Mouse (Mus musculus) testis, adult 2 months (tissue): ENCODE data around the gene Mdga1. TPM values are rescaled to one million over a fixed set of nuclear protein-coding genes. Genes with fewer than 3 reads are reported as not detected.
A peak's percentile ranks its signal among the peaks of the same experiment; 100 is the strongest.

Experiments used
- H3K27ac ChIP-seq: fragments of 200-500 bp; 2 replicates; pipeline ENCODE4 v1.5.1; 2012; ENCODE audit warnings: low read depth, low read length; ENCODE audit not compliant: control insufficient read depth, insufficient read depth
- H3K27me3 ChIP-seq: fragments of 200-500 bp; 2 replicates; pipeline ENCODE4 v1.6.1; 2012; ENCODE audit warnings: mild to moderate bottlenecking, low read length, moderate library complexity; ENCODE audit not compliant: control insufficient read depth, insufficient read depth
- H3K36me3 ChIP-seq: fragments of 200-500 bp; 2 replicates; pipeline ENCODE4 v1.6.1; 2012; ENCODE audit warnings: mild to moderate bottlenecking, low read length; ENCODE audit not compliant: control insufficient read depth, insufficient read depth
- H3K4me1 ChIP-seq: fragments of 200-500 bp; 2 replicates; pipeline ENCODE4 v1.6.1; 2012; ENCODE audit warnings: low read length; ENCODE audit not compliant: control insufficient read depth, insufficient read depth
- H3K4me3 ChIP-seq: fragments of 200-500 bp; 2 replicates; pipeline ENCODE4 v1.5.1; 2012; ENCODE audit warnings: low read depth, mild to moderate bottlenecking, low read length, moderate library complexity, mixed read lengths; ENCODE audit not compliant: control insufficient read depth
- CTCF ChIP-seq: fragments of 200-500 bp; IDR thresholded peaks from 2 replicates; pipeline ENCODE4 v1.5.1; 2012; ENCODE audit warnings: low read depth, mild to moderate bottlenecking, inconsistent platforms, low read length, moderate library complexity; ENCODE audit not compliant: control insufficient read depth, insufficient read depth, insufficient replicate concordance
- POLR2A ChIP-seq: fragments of 200-500 bp; IDR thresholded peaks from 2 replicates; pipeline ENCODE4 v1.6.1; 2012; ENCODE audit warnings: low read depth, mild to moderate bottlenecking, inconsistent platforms, low read length, moderate library complexity; ENCODE audit not compliant: control insufficient read depth
- polyA plus RNA-seq: library from polyadenylated mRNA; depleted of rRNA; stranded (reverse); fragments of >200 nt; gene quantifications from 2 replicates; pipeline ENCODE4 v1.2.3, GENCODE M21; 2012

The Mdga1 gene
- polyA plus RNA-seq, 1 experiment = 0.42 TPM

DNA sequence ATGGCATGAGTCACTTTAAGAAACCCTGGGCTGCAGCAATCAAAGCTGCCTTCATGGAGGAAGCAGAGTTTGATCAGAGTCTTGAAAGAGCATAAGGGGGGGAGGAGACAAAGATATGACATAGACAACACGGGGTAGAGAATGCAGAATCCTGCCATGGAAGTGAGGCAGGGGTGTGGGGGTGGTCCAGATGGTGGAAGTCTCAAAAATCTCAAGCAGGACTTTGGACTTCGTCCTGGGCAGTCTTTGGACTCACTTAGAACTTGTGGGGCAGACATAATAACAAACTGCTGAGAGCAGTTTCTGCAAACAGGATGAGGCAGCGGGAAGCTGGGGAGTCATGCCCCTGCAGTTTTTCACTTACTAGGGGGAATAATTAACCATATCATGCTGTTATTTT is 166.3 kb downstream of the Mdga1 start:
- Histone ChIP-seq H3K4me1 (peaks cover 7% of the 10 kb centered on the region), H3K36me3 (no peaks in the 10 kb centered on the region), H3K27ac (no peak overlapping the region), H3K27me3 (no peaks in the 10 kb centered on the region), H3K4me3 (no peak overlapping the region)
- TF ChIP-seq POLR2A (no peak), CTCF (no peak)

DNA sequence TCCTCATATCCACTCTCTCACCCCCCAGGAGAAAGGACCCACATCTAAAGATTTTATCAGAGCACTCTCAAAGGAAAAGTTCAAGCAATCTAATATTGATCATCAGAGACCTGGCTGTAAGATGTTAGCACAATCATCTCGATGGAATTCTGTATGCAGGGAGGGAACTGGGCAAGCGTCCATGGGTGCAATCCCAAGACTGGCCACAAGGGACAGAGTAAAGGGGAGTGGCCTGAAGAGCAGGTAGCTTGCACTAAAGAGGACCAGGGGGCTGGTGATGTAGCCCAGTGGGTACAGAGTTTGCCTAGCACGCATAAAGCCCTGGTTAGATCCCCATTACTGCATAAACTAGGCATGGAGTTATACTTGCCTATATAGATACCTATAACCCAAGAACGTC is 168.5 kb downstream of the Mdga1 start:
- TF ChIP-seq CTCF (peak; percentile 78; the same call in 1 of the 2 replicates), POLR2A (no peak)
- H3K27me3 ChIP-seq = no peaks in the 10 kb centered on the region
- peaks cover 12% of the 10 kb centered on the region for H3K4me1 ChIP-seq
- H3K36me3 ChIP-seq = no peaks in the 10 kb centered on the region
- no peak overlapping the region for H3K4me3 ChIP-seq
- no peak overlapping the region for H3K27ac ChIP-seq

DNA sequence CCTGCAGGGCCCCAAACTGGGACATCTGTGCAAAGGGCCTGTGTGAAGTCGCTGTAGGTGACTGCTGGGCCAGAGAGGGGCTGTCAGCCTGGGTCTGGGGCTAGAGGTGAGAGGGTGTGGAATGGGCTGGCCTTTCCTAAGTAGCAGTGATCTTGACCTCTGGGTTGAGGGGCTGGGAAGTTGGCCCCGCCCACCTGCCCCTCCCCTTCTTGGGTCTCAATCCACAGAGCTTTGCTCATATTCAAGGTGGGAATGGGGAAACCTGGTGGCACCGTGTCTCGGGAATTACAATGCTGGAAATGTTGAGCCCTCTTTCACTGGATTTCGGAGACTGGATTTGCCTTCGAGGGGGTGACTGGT is 169.8 kb downstream of the Mdga1 start:
- H3K36me3 ChIP-seq = no peaks in the 10 kb centered on the region
- H3K27me3 ChIP-seq = no peaks in the 10 kb centered on the region
- no peak overlapping the region for H3K27ac ChIP-seq
- H3K4me1 ChIP-seq = peaks cover 19% of the 10 kb centered on the region
- no peak for TF ChIP-seq POLR2A
- no peak for TF ChIP-seq CTCF
- H3K4me3 ChIP-seq = no peak overlapping the region

DNA sequence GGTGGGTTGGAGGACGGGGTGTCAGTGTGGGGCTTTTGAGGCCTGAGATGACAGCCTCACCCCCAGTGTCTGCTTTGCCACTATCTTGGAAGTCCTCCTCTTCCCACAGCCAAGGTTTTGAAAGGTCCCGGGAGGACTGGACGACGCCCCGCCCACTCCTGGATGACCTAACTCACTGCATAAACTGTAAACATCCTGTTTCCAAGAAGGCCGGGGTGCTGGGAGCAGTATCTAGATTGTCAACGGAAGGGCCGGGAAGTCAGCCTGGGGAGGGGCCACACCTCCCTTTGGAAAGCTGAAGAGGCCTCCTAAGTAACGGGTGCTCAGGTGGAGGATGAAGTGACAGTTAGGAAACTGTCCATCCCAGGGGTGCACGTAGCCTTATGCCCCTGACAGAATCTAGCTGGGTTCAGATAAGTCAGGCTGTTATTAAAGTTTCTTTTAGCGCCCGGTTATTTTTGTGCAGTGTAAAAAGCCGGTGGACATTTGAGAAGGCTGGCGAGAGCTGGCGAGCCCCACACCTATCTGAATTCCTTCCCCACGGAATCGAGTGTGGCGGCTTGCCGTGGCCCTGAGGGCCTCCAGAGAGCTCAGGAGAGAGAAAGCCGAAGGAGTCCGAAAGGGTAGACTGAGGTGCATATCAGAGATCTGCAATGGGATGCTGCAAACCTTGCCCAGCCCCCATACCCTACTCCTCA is 170.3 kb downstream of the Mdga1 start:
- peaks cover 24% of the 10 kb centered on the region for H3K4me1 ChIP-seq
- H3K36me3 ChIP-seq = no peaks in the 10 kb centered on the region
- no peak overlapping the region for H3K4me3 ChIP-seq
- H3K27me3 ChIP-seq = no peaks in the 10 kb centered on the region
- no peak overlapping the region for H3K27ac ChIP-seq
- TF ChIP-seq CTCF (no peak), POLR2A (no peak)

DNA sequence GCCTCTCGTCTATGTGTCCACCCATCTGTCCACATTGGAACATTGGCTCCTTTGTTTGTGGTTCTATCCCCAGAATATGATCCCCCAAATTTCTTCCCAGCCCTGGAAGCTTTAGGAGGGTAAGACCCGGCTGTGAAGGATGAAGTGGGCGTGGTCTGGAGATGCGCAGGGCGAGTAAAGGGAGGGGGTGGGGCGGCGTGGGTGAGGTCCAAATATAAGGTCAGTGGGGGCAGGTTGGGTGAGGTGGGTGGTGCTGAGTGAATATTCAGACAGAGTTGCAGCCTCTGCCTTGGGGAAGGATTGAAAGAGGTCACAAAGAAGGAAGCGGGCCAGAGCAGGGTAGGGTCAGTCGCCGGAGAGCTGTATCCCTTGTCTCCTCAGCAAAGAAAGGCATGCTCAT is 171.7 kb downstream of the Mdga1 start:
- no peak overlapping the region for H3K4me3 ChIP-seq
- no peaks in the 10 kb centered on the region for H3K27me3 ChIP-seq
- H3K36me3 ChIP-seq = no peaks in the 10 kb centered on the region
- peaks cover 26% of the 10 kb centered on the region for H3K4me1 ChIP-seq
- TF ChIP-seq CTCF (no peak), POLR2A (no peak)
- H3K27ac ChIP-seq = no peak overlapping the region

DNA sequence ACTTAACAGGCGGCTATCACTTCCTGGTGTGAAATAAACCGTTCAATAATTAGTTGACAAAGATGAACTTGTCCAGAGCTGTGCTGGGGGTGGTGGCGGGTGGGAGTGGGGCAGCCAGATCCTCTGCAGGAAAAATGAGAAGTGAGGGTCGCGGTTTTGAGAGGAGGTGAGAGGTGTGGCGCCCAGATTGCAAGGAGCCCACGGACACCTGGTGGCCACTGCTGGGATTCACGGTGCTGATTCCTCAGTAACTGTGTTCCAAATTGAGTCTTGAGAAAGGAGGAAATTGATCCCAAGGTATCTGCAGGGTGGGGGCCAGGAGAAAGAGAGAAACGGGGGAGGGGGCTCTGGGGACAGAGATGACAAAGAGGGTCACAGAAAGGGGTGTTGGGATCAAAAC is 173.1 kb downstream of the Mdga1 start:
- H3K27me3 ChIP-seq = no peaks in the 10 kb centered on the region
- TF ChIP-seq CTCF = peak; percentile 32; the same call in 1 of the 2 replicates
- no peak for TF ChIP-seq POLR2A
- H3K27ac ChIP-seq = no peak overlapping the region
- H3K36me3 ChIP-seq = no peaks in the 10 kb centered on the region
- peaks cover 26% of the 10 kb centered on the region for H3K4me1 ChIP-seq
- H3K4me3 ChIP-seq = no peak overlapping the region

DNA sequence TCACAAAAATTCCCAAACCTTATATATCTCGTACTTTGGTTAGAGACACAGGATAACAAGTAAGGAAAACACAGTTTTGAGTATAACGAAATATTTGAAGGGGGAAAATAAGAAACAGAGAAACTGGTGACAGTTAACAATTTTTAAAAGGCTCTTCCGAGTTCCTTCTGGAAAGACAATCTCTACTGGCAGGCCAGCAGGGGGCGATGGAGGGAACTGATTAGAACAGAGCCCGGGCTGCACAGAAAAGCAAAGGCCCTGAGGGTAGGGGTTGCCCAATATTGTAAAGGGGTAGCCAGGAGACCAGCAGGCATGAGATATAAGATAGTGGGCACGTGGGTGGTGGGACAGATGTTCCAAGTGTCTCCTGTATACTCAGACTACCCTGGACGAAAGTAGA is 173.8 kb downstream of the Mdga1 start:
- TF ChIP-seq CTCF (peak; percentile 57), POLR2A (no peak)
- Histone ChIP-seq H3K4me1 (peaks cover 26% of the 10 kb centered on the region), H3K27me3 (no peaks in the 10 kb centered on the region), H3K4me3 (no peak overlapping the region), H3K27ac (no peak overlapping the region), H3K36me3 (no peaks in the 10 kb centered on the region)

DNA sequence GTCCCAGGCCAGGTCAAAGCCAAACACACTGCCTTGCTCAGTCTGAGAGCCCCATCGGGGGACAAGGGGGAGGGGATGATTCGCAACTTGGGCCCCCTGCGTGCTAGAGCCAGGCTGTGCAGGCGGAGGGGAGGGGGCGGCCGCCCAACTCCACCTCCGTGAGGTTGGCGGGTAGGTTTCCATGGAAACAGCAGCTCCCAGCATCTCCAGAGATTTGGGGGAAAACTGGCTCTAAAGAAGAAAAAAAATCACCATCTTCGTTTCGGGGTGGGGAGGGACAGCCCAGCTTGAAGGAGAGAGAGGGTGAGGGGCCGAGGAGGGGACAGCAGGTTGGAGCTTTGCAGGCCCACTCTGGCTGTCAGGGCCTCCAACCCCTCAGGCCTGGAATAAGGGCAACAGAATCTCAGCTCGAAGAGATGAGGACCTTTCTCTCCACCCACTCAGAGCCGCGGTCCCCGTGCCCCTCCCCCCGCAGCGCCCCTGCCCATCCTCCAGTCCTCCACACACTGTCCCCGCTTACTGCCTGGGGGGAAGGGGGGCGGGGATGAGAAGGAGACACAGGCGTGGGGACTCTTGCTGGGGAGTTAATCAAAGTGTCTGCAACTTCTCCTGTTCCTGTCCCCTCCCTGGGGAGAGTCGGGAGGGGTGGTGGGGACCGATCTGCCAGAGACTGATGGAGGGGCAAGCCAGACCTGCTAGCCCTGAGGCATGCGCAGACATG is 174.7 kb downstream of the Mdga1 start:
- Histone ChIP-seq H3K27me3 (no peaks in the 10 kb centered on the region), H3K4me3 (peak overlapping the region; percentile 69), H3K36me3 (no peaks in the 10 kb centered on the region), H3K27ac (no peak overlapping the region), H3K4me1 (peaks cover 28% of the 10 kb centered on the region)
- no peak for TF ChIP-seq CTCF
- no peak for TF ChIP-seq POLR2A
